Mouse (Mus musculus) WW6 (cell line): ENCODE measurements around the gene H2-Ke6.
"Not testable (repeated sequence)": the region's sequence is repeated elsewhere in the genome, so short reads cannot be mapped to it uniquely, and the experiment has no call there.

ENCODE experiments used
- DNase-seq: peaks from one replicate; pipeline ENCODE4 v3.0.0-alpha.2; 2013; ENCODE audit warnings: low read depth, low spot score

H2-Ke6 gene

DNA sequence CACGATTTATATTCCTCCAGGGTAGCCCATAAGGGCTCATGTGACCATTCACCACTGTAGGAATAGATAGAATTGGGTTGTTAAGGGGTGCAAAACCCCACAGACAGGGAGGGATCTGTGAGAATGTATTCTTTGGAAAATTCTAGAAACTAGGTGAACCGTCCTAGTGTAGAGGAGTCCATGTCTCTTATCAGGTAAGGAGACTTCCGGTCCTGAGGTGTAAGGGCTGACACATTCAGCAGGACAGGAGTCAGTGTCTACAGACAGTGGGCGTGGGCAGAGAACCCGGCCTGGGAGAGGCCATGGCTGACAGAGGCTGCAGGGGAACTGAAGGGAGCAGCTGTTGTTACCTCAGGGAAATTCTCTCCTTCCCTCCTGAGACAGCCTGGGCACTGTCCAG lies 29.2 kb downstream of the H2-Ke6 start:
- DNase-seq, result not testable (repeated sequence)

- DNase-seq, result not testable (repeated sequence)
These were observed 30.8 kb downstream of the H2-Ke6 start for GRCm38 (mm10) chr17:33997025-33997424.

GRCm38 (mm10) chr17:33995651-33996050 lies 32.2 kb downstream of the H2-Ke6 start:
- DNase-seq, result no peak

- no peak for DNase-seq
These were observed 32.9 kb downstream of the H2-Ke6 start for GRCm38 (mm10) chr17:33994959-33995358.

DNA sequence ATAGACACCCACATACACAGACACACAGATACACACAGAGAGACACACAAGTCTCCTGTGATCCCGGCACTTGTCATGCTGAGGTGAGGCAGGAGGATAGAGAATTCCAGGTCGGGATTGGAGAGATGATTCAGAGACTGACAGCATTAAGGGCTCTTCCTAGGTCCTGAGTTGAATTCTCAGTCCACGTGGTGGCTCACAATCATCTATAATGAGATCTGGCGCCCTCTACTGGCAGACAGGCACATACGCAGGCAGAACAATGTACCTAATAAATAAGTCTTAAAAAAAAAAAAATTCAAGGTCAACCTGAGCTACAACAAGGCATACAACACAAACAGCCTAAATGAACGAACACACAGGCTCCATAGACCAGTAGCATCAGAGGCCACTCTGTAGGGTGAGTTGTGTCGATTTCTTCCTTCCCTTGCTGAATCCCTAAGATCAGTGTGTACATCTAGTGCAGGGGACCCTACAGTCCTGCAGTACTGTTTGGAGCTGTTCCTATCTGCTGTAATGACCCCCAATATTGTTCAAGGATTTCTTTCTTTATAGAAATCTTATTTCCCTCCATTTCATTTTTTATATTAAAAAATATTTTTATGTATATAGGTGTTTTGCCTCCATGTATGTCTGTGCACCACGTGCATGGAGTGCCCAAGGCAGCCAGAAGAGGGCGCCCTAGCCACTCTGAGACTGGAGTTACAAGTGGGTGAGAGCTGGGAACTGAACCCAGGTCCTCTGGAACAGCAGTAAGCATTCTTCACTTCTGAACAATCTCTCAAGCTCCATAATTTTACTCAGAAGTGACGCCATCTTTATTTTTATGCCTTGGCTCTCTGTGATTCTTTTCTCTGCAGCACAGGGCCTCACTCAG lies 35.8 kb downstream of the H2-Ke6 start:
- DNase-seq, result no peak

DNA sequence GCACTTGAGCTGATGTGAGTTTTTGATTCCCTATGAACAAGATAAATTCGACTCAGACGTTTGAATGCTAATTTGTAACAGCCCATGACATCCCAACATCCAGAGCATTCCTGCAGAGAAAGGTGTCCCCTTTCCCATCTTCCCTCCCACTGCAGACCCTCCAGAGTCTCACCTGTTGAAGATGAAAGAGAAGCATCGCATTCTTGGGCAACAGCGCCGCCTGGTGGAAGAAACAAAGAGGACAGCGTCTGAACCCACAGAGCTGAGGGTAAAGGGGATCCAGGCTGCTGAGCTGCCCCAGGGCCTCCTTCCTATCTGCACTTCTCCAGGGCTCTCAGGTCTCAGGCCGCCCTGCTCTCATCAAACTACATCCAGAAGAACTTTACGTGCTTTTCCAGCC lies 45.7 kb downstream of the H2-Ke6 start:
- DNase-seq, result not testable (repeated sequence)

- DNase-seq, result peak; percentile 79
These were observed 46.5 kb downstream of the H2-Ke6 start for GRCm38 (mm10) chr17:33981192-33981909.

DNA sequence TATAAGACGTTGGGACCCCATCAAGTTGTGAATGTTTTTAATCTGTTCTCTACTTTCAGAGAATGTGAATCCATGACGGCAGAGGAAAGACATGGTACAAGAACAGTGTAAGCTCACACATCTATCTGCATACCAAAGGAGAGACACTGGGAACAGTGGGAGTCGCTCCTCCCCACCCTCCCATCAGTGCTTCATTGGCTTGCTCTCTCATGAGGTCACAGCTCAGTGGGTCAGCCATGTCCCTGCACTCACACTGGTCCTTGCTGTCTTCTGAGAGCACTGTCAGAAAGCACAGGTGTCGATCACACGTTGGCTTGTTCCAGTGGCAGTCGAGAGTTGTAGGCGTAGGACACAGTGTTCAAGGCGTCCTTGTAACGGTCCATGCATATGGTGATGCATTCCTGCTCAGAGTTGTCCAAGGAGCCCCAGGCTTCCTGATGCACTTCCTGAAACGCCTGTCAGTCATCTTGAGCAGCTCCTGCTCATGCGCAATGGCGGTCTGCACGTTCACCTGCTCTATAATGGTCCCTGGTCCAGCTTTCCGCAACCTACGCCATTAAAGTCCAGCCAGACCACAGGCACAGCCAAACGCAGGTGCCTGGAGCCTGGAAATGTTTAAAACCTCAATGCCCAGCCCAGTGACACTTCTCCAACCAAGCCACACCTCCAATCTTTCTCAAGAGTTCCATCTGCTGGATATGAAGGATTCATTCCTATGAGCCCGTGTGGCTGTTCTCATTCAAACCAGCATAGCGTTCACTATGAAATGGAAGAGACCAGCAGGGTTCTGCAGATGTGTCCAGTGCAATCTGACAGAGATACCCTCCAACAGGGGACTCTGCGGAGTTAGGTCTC lies 47.5 kb downstream of the H2-Ke6 start:
- no peak for DNase-seq

DNA sequence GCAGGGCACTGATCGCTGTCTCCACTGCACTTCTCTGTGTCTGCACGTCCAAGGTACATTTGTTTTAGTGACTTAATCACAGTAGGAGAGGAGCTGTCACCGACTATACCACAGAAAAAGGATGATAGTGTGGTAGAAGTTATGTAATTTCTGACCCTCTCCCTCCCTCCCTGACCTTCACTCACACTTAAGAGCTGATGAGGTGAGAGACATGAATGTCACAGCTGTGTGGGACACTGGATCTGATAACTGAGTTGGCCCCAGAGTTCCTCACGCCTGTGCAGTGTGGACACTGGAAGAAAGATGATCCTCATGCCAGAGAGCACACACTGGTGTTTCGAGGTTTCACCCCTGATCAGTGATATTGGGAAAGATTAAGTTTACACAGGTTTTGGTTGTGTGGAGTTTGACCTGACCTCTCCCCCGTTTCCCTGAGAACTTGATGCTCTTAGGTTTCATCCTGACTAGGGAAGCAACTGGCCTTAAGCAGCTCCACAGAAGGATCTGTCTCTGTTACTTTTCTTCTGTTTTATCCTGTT lies 48.3 kb downstream of the H2-Ke6 start:
- no peak for DNase-seq

GRCm38 (mm10) chr17:33978631-33979031 lies 49.2 kb downstream of the H2-Ke6 start:
- DNase-seq, result no peak

DNA sequence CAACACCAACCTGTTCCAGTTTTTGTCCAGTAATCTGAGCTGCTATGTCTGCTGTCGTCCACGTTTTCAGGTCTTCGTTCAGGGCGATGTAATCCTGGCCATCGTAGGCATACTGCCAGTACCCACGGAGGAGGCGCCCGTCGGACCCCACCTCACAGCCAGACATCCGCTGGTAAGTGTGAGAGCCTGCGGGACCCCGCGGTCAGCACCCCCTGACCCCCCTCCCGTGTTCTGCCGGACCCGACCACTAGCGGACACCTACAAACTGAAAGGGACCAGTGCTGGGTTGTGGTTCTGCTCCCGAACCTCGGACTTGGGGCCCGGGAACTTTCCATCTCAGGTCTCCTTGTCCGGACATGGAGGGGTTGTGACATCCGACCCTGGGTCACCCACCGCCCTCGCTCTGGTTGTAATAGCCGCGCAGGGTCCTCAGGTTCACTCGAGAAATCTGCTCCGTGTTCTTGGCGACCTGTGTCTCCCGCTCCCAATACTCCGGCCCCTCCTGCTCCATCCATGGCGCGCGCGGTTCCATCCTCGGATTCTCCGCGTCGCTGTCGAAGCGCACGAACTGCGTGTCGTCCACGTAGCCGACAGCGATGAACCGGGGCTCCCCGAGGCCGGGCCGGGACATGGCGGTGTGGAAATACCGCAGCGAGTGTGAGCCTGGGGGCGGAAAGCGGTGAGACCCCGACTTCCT lies 49.9 kb downstream of the H2-Ke6 start:
- no peak for DNase-seq
